Mouse (Mus musculus): ENCODE results near the gene Fat3. TPM values are rescaled to one million over a fixed set of nuclear protein-coding genes. Genes with fewer than 3 reads are reported as not detected.

The Fat3 gene
- polyA plus RNA-seq, 1 experiment from 2014 or later, result 11.7 TPM

- no peak overlapping the region for H3K4me3 ChIP-seq
- H3K27ac ChIP-seq (replicated peaks), result no peak overlapping the region
- H3K36me3 ChIP-seq, result no peaks in the 10 kb centered on the region
- H3K4me2 ChIP-seq (replicated peaks), result no peak overlapping the region
- H3K9ac ChIP-seq (replicated peaks), result no peak overlapping the region
- H3K9me3 ChIP-seq, result no peaks in the 10 kb centered on the region
- no peaks in the 10 kb centered on the region for H3K4me1 ChIP-seq
- no peak for ATAC-seq (replicated peaks)
- no peaks in the 10 kb centered on the region for H3K27me3 ChIP-seq
- 93% methylated on average over 2 of the region's 2 CpGs for WGBS
These were observed 559.3 kb downstream of the Fat3 start for GRCm38 (mm10) chr9:15941818-15942217.

- Histone ChIP-seq H3K36me3 (no peaks in the 10 kb centered on the region), H3K27ac (replicated peaks) (no peak overlapping the region), H3K9me3 (no peaks in the 10 kb centered on the region), H3K27me3 (no peaks in the 10 kb centered on the region), H3K4me2 (replicated peaks) (no peak overlapping the region), H3K9ac (replicated peaks) (no peak overlapping the region), H3K4me3 (no peak overlapping the region), H3K4me1 (no peaks in the 10 kb centered on the region)
- WGBS, result 89% methylated on average over 7 of the region's 7 CpGs
- ATAC-seq (replicated peaks), result no peak
These were observed 560.0 kb downstream of the Fat3 start for GRCm38 (mm10) chr9:15940933-15941673.

GRCm38 (mm10) chr9:15939594-15939993, 561.5 kb downstream of the Fat3 start:
- ATAC-seq (replicated peaks), result peak; percentile 16; the same call in 1 of the 2 replicates
- Histone ChIP-seq H3K4me3 (no peak overlapping the region), H3K27ac (replicated peaks) (no peak overlapping the region), H3K27me3 (no peaks in the 10 kb centered on the region), H3K9ac (replicated peaks) (no peak overlapping the region), H3K36me3 (no peaks in the 10 kb centered on the region), H3K9me3 (no peaks in the 10 kb centered on the region), H3K4me1 (no peaks in the 10 kb centered on the region), H3K4me2 (replicated peaks) (no peak overlapping the region)
- 57% methylated on average over 2 of the region's 2 CpGs for WGBS

GRCm38 (mm10) chr9:15937837-15938514, 563.1 kb downstream of the Fat3 start:
- WGBS, result 76% methylated on average over 28 of the region's 28 CpGs
- no peak for ATAC-seq (replicated peaks)

GRCm38 (mm10) chr9:15930928-15931443, 570.1 kb downstream of the Fat3 start:
- H3K27ac ChIP-seq (replicated peaks), result no peak overlapping the region
- H3K36me3 ChIP-seq, result no peaks in the 10 kb centered on the region
- ATAC-seq (replicated peaks), result no peak
- H3K4me1 ChIP-seq, result no peaks in the 10 kb centered on the region
- H3K9ac ChIP-seq (replicated peaks), result no peak overlapping the region
- no peaks in the 10 kb centered on the region for H3K27me3 ChIP-seq
- H3K4me2 ChIP-seq (replicated peaks), result no peak overlapping the region
- H3K9me3 ChIP-seq, result no peaks in the 10 kb centered on the region
- H3K4me3 ChIP-seq, result no peak overlapping the region
- 87% methylated on average over 5 of the region's 5 CpGs for WGBS

More at GRCm38 (mm10) chr9:15937837-15938514, 563.1 kb downstream of the Fat3 start:
- Histone ChIP-seq H3K4me3 (no peak overlapping the region), H3K27me3 (no peaks in the 10 kb centered on the region), H3K36me3 (no peaks in the 10 kb centered on the region), H3K4me1 (no peaks in the 10 kb centered on the region), H3K9ac (replicated peaks) (no peak overlapping the region), H3K27ac (replicated peaks) (no peak overlapping the region), H3K9me3 (no peaks in the 10 kb centered on the region), H3K4me2 (replicated peaks) (no peak overlapping the region)

GRCm38 (mm10) chr9:15928331-15928730, 572.8 kb downstream of the Fat3 start:
- Histone ChIP-seq H3K27me3 (no peaks in the 10 kb centered on the region), H3K4me1 (no peaks in the 10 kb centered on the region), H3K27ac (replicated peaks) (no peak overlapping the region), H3K4me3 (no peak overlapping the region), H3K9ac (replicated peaks) (no peak overlapping the region), H3K4me2 (replicated peaks) (no peak overlapping the region), H3K9me3 (no peaks in the 10 kb centered on the region), H3K36me3 (no peaks in the 10 kb centered on the region)
- 91% methylated on average over 2 of the region's 2 CpGs for WGBS
- ATAC-seq (replicated peaks), result no peak

GRCm38 (mm10) chr9:15927378-15928083, 573.6 kb downstream of the Fat3 start:
- Histone ChIP-seq H3K4me2 (replicated peaks) (no peak overlapping the region), H3K9ac (replicated peaks) (no peak overlapping the region), H3K27ac (replicated peaks) (no peak overlapping the region), H3K4me1 (no peaks in the 10 kb centered on the region), H3K4me3 (no peak overlapping the region), H3K36me3 (no peaks in the 10 kb centered on the region), H3K9me3 (no peaks in the 10 kb centered on the region), H3K27me3 (no peaks in the 10 kb centered on the region)
- 91% methylated on average over 5 of the region's 5 CpGs for WGBS
- ATAC-seq (replicated peaks), result no peak

GRCm38 (mm10) chr9:15925237-15925636, 575.8 kb downstream of the Fat3 start:
- Histone ChIP-seq H3K4me1 (no peaks in the 10 kb centered on the region), H3K27me3 (no peaks in the 10 kb centered on the region), H3K9ac (replicated peaks) (no peak overlapping the region), H3K4me2 (replicated peaks) (no peak overlapping the region), H3K27ac (replicated peaks) (no peak overlapping the region), H3K9me3 (no peaks in the 10 kb centered on the region), H3K4me3 (no peak overlapping the region), H3K36me3 (no peaks in the 10 kb centered on the region)
- 92% methylated on average over 5 of the region's 5 CpGs for WGBS
- ATAC-seq (replicated peaks), result no peak

GRCm38 (mm10) chr9:15920271-15920670, 580.8 kb downstream of the Fat3 start:
- WGBS, result 72% methylated on average over 4 of the region's 4 CpGs

GRCm38 (mm10) chr9:15919373-15920005, 581.6 kb downstream of the Fat3 start:
- no peaks in the 10 kb centered on the region for H3K27me3 ChIP-seq
- ATAC-seq (replicated peaks), result peak; percentile 55; the same call in 1 of the 2 replicates
- H3K27ac ChIP-seq (replicated peaks), result no peak overlapping the region
- 53% methylated on average over 5 of the region's 5 CpGs for WGBS
- H3K4me1 ChIP-seq, result no peaks in the 10 kb centered on the region
- no peaks in the 10 kb centered on the region for H3K9me3 ChIP-seq
- no peak overlapping the region for H3K4me2 ChIP-seq (replicated peaks)
- no peak overlapping the region for H3K4me3 ChIP-seq
- no peak overlapping the region for H3K9ac ChIP-seq (replicated peaks)
- H3K36me3 ChIP-seq, result peaks cover 6% of the 10 kb centered on the region; the same call in 1 of the 2 replicates

More at GRCm38 (mm10) chr9:15920271-15920670, 580.8 kb downstream of the Fat3 start:
- Histone ChIP-seq H3K4me1 (no peaks in the 10 kb centered on the region), H3K4me3 (no peak overlapping the region), H3K9me3 (no peaks in the 10 kb centered on the region), H3K27me3 (no peaks in the 10 kb centered on the region), H3K27ac (replicated peaks) (no peak overlapping the region), H3K9ac (replicated peaks) (no peak overlapping the region), H3K4me2 (replicated peaks) (no peak overlapping the region), H3K36me3 (no peaks in the 10 kb centered on the region)
- no peak for ATAC-seq (replicated peaks)

- Histone ChIP-seq H3K4me3 (no peak overlapping the region), H3K36me3 (peaks cover 6% of the 10 kb centered on the region; the same call in 1 of the 2 replicates), H3K9ac (replicated peaks) (no peak overlapping the region), H3K27me3 (no peaks in the 10 kb centered on the region), H3K4me2 (replicated peaks) (no peak overlapping the region), H3K4me1 (no peaks in the 10 kb centered on the region), H3K9me3 (no peaks in the 10 kb centered on the region), H3K27ac (replicated peaks) (no peak overlapping the region)
- ATAC-seq (replicated peaks), result no peak
These were observed 584.5 kb downstream of the Fat3 start for GRCm38 (mm10) chr9:15916600-15916999.

Measured in forebrain, embryonic 15.5 days (tissue).